Mouse (Mus musculus): ENCODE data around the gene Ace3. TPM values are rescaled to one million over a fixed set of nuclear protein-coding genes. Genes with fewer than 3 reads are reported as not detected.

The Ace3 gene
- total RNA-seq, 1 experiment from 2014 or later = not detected

DNA sequence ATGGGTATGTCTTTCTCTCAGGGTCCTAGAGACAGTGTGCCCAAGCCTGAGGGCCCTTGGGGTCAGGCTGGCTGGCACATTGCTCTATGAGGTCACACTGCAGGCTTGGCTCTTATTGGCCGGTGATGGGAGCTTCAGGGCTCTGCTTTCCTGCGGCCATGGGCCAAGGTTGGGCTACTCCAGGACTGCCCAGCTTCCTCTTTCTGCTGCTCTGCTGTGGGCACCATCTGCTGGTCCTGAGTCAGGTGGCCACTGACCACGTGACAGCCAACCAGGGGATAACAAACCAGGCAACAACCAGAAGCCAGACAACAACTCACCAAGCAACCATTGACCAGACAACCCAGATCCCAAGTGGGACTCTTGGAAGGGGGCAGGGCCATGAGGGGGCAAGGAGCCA lies 19.4 kb upstream of the Ace3 start:
- no peak for ATAC-seq (ENCODE audit: extremely low read depth, insufficient number of reproducible peaks, low FRiP score, poor library complexity, severe bottlenecking)

DNA sequence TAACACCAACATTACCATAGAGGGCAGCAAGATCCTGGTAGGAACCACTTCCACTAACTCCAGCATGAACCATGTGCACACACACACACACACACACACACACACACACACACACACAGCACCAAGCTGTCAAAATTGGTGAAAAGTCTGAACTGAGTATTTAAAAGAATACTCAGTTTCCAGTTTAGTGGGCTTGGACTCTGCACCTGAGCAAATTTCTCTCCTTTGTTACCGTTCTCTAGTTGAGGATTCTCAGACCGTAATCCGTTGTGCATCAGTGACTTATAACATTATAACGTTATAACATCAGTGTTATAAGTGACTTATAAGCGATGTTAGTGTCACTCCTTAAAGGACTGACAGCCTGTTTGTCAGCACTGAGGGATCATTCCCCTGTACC lies 18.8 kb upstream of the Ace3 start:
- no peak for ATAC-seq (ENCODE audit: extremely low read depth, insufficient number of reproducible peaks, low FRiP score, poor library complexity, severe bottlenecking)

DNA sequence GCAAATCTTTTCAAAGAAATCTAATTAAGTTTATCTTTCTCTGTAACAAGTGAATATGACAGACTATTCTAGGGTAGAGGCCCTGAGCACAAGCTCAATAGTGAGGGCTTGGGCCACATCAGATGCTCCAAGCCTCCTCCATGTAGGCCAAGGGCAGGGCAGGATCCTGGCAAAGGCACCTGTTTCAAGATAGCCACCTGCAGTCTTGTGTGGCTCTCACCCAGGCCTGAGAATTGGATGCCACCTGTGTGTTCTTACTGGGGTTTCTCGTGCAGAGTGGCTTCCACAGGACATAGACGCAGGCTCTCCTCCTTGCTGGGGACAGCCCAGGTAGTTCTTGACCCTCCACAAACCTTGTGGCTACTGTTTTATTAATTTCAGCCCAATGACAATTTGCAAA lies 16.2 kb upstream of the Ace3 start:
- ATAC-seq (ENCODE audit: extremely low read depth, insufficient number of reproducible peaks, low FRiP score, poor library complexity, severe bottlenecking) = no peak

DNA sequence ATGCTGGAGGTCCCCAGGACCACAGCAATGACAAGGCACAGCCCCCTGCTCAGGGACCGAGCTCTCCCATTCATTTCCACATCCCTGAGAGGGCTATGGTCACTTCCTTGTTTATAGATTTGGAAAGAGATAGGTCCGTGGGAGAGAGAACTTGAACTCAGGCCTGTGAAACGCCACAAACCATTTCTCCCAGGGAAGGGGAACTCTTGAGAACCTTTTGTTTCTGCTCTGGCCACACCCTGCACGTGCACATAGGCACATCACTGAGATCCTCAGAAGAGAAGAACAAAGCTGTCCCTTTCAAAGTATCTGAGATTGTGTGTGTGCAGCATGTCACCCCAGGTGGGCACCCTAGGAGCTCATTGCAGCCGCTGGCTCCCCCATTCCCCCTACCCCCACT lies 15.8 kb upstream of the Ace3 start:
- ATAC-seq (ENCODE audit: extremely low read depth, insufficient number of reproducible peaks, low FRiP score, poor library complexity, severe bottlenecking) = no peak

DNA sequence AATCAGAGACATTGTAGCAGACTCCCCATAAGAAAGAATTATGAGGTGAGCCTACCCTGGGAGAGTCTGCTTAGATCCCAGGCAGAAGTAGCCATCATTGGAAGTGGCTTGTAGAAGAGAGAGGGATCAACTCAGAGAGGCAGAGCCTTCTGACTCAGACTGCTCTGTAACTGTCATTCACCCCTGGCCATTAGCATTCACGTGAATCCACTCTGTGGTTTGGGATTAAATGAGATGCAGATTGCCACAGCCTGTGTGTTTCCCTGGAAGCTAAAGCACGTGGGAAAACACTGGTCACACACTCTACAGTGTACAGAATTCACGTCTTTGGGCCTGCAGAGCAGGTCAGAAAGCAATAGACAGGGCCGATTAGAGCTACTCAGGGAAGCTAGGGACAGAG lies 10.0 kb upstream of the Ace3 start:
- no peak for ATAC-seq (ENCODE audit: extremely low read depth, insufficient number of reproducible peaks, low FRiP score, poor library complexity, severe bottlenecking)

DNA sequence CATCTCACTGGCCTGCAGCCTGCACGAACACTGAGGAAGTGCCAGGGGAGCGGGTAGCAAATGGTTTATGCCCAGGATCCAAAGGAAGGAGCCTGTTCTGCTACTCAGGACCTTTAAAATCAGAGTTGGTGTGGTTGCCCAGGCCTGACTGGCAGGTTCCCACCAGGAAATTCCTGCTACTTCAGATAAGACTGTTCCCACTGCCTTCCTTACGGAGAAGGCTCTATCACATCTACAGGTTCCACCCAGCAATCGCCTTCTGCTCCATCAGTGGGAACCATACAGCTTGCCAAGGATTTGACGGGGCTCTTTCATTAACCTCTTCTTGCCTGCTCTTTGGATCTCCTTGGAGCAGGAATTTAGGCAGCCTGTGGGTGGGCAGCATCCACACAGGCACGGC lies 7.0 kb upstream of the Ace3 start:
- no peak for ATAC-seq (ENCODE audit: extremely low read depth, insufficient number of reproducible peaks, low FRiP score, poor library complexity, severe bottlenecking)

DNA sequence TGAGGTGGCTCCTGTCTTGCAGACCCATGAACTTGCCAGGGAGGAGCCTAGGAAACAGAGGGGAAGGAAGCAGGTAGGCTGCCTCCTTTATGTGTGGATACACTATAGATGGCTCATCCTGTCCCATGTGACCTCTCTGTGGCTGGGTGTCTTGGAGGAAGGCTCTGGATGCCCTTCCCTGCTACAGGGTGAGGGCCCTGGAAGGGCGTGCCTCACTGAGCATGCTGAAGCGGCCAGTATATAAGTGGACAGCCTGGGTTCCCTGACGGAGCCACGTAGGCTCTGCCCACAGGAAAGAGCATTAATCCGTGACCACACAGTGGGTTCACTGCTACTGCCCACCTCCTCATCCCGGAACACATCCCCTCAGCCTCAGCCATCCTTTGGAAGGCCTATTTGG lies 5.0 kb upstream of the Ace3 start:
- ATAC-seq (ENCODE audit: extremely low read depth, insufficient number of reproducible peaks, low FRiP score, poor library complexity, severe bottlenecking) = no peak

DNA sequence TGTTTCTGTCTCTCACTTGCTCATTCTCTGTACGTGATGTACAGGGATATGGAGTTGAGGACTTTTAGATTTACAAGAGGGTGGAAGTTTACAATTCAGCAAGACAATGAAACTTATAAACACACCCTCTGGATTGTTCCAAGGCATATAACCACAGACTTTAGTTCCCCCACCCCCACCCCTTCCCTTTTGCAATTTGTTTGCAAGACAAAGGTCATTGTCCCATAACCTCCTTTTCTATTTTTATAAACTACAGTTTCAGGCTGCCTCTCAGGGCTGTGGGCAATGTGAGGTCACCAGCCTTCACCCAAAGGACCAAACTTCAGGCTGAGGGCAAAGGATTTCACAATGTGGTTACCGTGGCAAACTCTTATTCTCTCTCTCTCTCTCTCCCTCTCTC lies 4.2 kb upstream of the Ace3 start:
- ATAC-seq (ENCODE audit: extremely low read depth, insufficient number of reproducible peaks, low FRiP score, poor library complexity, severe bottlenecking) = no peak

DNA sequence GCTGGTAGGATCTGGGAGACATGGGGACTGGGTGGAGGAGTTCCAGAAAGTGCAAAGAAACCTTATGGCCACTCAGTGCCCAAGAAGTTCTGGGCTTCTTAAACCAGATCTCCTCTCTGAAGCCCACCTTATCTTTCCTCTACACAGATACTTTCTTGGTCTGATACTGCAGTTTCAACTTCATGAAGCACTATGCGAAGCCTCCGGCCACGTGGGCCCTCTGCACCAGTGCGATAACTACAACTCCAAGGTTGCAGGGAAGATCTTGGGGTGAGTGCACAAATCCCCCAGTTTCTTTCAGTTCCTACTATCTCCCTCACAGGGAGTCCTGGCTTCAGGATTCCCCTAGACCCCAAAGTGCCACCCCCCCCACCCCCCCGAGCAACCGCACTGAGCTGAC lies 5.6 kb downstream of the Ace3 start:
- ATAC-seq (ENCODE audit: extremely low read depth, insufficient number of reproducible peaks, low FRiP score, poor library complexity, severe bottlenecking) = no peak

DNA sequence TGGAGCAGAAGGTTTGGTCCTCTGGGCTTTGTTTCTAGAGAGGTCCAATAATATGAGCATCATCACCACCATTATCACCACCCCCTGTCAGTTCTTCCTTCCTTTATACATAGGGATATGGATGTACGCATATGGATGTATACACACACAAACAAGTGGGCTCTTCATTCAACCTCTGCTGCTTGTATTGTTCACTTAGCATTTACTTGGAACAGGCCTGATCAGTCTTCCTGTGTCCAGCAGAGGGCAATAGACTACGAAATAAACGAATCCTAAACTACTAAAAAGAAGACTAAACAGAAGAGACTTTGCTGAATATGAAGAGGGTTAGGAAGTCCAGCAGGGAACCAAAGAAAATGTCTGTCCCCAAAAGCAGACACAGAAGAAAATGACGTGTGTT lies 7.2 kb downstream of the Ace3 start:
- peak; percentile 45; the same call in 1 of the 2 replicates for ATAC-seq (ENCODE audit: extremely low read depth, insufficient number of reproducible peaks, low FRiP score, poor library complexity, severe bottlenecking)

DNA sequence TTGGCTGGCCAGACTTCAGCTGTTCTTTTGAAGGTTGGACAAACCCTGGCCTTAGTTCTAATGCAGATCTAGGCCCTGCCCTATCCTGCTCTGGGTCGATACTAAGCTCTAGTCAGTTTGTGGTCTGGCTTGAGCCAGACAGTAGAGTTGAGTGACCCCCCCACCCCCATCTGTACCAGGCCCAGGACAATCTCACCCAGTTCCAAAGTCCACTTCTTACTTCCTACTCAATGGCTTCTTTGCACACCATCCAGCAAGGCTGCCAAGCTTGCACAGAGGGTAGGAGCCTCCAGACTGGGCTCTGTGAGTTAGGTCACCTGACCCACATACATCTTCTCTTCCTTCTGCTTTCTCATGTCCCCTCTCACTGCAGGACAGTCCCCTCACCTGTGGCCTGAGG lies 10.1 kb downstream of the Ace3 start:
- no peak for ATAC-seq (ENCODE audit: extremely low read depth, insufficient number of reproducible peaks, low FRiP score, poor library complexity, severe bottlenecking)

DNA sequence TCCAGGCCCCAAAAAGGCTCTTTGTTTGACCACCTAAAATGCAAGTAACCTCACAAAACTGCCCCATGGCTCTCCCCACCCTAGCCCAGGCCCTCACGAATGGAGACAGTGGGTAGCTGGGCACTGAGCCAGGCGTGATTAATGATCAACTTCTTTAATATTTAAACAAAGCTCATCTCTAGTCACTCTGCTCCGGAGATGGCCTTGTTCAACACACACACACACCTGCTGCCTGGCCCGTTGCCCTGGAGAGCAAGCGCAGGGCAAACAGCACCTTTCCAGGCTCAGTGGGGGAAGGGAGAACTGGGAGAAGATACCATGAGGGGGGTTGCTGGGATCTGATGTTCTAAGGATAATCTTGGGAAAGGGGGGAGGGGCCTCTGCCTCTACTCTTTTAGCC lies 11.5 kb downstream of the Ace3 start:
- ATAC-seq (ENCODE audit: extremely low read depth, insufficient number of reproducible peaks, low FRiP score, poor library complexity, severe bottlenecking) = no peak

DNA sequence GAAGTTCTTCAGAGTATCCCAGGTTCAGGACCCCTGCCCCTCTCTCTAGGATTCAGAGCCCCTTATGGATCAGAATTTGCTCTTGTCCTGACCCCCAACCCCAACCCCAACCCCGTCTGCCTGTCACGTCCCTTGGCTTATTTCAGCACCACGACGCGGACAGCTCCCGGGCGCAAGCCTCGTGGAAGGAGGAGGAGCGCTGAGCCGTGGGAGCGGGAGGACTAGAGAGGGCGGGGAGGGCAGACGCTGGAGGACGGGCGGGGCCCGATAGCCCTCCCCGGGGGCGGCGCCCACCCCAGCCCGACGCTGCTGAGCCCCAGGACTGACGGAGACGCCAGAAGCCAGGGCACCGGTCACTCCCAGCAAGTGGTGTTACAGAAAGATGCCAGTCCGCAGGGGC lies 13.3 kb downstream of the Ace3 start, which contains the start of gene Kcnh6:
TSS of gene Kcnh6 (plus strand) at position 304 of the 400 bp plus-strand sequence.
- ATAC-seq (ENCODE audit: extremely low read depth, insufficient number of reproducible peaks, low FRiP score, poor library complexity, severe bottlenecking) = no peak

DNA sequence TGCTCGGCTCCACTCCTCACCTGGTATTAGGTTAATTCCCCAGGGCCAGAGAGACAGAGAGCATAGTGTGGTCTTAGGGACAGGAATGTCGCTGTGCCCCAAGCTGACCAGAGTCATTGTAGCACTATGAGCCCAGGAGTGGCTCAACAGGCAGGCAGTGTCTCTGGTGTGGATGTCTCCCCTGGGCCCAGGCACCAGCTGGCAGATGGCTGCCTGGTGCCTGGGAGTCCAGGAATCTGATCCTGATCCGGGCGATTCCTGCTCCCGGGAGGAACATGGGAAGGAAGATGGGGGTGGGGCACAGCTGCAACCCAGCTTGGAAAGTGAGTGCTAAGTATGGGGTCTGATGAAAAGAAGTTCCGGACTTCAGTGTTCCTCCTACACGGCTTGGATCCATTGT lies 18.2 kb downstream of the Ace3 start:
- no peak for ATAC-seq (ENCODE audit: extremely low read depth, insufficient number of reproducible peaks, low FRiP score, poor library complexity, severe bottlenecking)

DNA sequence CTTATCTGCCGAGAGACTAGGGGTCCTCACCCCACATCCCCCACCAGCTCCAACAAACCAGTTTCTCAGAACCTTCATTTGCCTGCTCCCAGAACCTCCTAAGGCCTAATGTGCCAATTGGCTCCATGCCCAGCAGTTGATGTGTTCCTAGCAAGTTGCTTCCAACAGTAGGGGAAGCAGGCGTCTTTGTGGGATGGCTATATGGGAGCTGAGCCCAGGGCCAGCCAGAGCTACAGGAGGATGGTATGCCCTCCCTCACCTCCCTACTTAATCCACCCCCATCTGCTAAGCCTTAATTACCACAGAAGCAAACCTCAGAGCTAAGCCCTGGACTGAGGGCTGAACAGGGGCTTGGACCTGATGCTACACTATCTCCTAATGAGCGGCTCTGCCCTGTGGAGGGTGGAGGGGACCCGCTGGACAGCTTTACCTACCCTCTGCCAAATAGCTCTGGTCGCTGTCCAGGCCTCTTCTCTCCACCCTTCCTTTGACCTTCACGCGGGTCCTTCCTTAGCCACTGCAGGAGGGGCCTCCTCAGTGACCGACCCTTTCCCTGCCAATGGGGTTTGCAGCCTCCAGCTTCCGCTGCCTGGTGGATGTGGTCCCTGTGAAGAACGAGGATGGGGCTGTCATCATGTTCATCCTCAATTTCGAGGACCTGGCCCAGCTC lies 19.2 kb downstream of the Ace3 start:
- ATAC-seq (ENCODE audit: extremely low read depth, insufficient number of reproducible peaks, low FRiP score, poor library complexity, severe bottlenecking) = no peak

DNA sequence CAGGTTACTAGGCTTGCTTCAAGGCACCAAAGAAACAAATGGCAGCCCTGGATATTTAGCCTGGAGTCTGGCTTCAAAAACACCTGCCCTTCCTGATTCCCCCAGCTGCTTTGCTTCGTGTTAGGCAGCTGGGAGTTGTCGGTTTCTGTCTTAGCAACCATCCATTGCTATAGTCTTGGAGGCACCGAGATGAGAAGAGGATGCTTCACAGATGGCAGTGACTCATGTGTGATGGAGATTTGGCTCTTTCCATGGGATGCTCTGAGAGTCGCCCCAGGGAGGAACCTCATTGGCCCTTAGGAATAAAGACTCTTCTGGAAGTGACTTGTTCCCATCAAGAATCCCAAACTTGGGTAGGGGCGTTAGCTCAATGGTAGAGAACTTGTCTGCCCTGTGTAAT lies 22.0 kb downstream of the Ace3 start:
- no peak for ATAC-seq (ENCODE audit: extremely low read depth, insufficient number of reproducible peaks, low FRiP score, poor library complexity, severe bottlenecking)

DNA sequence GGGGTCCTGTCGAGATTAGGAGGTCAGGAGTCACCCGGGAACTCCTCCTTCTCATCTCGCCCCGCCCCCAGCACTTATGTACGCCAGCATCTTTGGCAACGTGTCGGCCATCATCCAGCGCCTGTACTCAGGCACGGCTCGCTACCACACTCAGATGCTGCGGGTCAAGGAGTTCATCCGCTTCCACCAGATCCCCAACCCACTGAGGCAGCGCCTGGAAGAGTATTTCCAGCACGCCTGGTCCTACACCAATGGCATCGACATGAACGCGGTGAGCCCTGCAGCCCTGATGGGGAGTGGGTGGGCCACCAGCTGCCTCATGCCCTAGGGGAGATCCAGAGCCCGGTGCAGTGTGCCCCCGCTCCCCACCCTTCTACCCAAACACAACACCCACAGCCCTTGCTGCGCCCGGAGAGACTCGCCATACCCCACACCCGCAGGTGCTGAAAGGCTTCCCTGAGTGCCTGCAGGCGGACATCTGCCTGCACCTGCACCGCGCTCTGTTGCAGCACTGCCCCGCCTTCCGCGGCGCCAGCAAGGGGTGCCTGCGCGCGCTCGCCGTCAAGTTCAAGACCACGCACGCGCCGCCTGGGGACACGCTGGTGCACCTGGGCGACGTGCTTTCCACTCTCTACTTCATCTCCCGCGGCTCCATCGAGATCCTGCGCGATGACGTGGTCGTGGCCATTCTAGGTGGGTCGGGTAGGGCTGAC lies 25.7 kb downstream of the Ace3 start:
- ATAC-seq (ENCODE audit: extremely low read depth, insufficient number of reproducible peaks, low FRiP score, poor library complexity, severe bottlenecking) = no peak

DNA sequence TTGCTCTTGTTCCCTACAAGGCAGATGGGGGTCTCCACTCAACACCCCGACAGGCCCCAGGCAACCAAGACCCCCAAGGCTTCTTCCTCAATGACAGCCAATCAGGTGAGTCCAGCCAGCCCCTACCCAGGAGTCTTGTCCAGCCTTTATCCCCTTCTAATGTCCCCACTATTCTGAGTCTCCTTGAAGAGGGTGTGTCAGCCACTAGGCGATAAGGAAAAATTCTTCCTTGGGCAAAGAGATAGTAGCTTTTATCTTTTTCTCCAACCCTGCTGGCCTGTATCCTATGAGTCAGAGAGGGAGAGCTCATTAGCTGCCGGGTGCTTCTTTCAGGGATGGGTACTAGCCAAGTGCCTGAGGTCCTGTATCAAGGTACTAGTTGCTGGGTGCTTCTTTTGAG lies 31.3 kb downstream of the Ace3 start:
- no peak for ATAC-seq (ENCODE audit: extremely low read depth, insufficient number of reproducible peaks, low FRiP score, poor library complexity, severe bottlenecking)

DNA sequence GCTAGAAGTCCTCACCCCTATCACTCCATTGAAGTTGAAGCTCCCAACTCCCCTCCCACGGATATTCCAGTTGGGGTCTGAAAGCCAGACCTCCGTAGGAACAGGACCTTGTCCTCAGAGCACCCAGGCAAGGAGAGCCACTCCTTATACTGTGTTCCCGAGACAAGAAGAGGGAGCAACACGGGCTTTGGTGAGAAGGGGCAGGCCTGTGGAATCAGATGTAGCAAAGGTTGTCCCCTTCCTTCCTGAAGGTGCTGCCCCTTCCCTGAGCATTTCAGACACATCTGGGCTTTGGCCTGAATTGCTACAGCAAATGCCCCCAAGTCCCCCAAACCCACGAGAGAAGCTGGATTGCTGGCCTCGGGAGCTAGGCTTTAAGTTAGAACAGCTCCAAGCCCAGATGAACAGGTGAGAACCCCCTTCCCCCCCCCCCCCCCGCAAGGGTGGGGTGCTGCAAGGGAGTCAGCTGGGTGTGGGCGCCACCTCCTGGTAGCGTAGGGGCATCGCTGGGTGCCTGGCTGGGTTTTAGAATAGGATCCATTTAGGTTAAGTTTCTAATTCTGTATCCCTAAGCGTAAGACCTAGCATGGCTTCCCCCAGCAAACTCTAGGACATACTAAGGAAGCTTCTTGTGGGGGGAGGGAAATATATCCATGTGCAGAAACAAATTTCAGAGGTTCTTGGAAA lies 32.1 kb downstream of the Ace3 start:
- peak; percentile 71 for ATAC-seq (ENCODE audit: extremely low read depth, insufficient number of reproducible peaks, low FRiP score, poor library complexity, severe bottlenecking)

DNA sequence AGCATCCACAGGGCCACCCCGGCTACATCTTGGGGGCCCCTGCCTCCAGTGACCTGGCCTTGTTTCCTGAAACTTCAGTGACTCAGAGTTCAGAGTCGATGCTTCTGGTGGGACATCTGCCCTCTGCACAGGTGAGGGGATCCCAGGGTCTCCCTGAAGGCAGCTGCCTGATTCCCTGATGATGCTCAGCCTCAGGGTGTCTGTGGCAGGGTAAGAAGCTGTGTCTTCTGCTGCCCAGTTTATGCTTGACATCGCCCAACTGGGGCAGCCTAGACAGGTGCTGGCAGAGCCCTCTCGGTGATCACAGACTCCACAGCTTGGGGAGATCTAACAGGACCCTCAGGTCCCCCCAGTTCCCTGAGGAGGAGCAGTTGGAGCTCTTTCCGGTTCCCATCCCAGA lies 33.1 kb downstream of the Ace3 start:
- 0 out of 2 replicates have a peak, but pooled peaks have one; percentile 4 for ATAC-seq (ENCODE audit: extremely low read depth, insufficient number of reproducible peaks, low FRiP score, poor library complexity, severe bottlenecking)
